10 mouse cellular contexts compared by ENCODE assay signal in genomic region chr7:71472384-71473141, GRCm38 (mm10).
DNase-seq lines count a peak whose midpoint lies in the region; ATAC-seq and TF ChIP-seq lines count a peak whose summit lies in the region.
"Had no signal": no experiment of that assay in that cellular context is flagged by ENCODE, and none has a peak within 500 bp of the region (broad histone marks: within the 10 kb centered on the region; RNA-seq: fewer than 3 reads in every experiment).

No protein-coding gene starts in this region.

- 58% methylated on average over 12 of the region's 12 CpGs for WGBS in heart, embryonic 13.5 days
- 54% methylated on average over 12 of the region's 12 CpGs for WGBS in lung, adult 2 months
- WGBS in intestine, embryonic 14.5 days = 31% methylated on average over 12 of the region's 12 CpGs
- 78% methylated on average over 12 of the region's 12 CpGs for WGBS in midbrain, embryonic 16.5 days

- H3K9ac ChIP-seq in heart, embryonic 13.5 days = peak overlapping the region; percentile 25
- H3K9ac ChIP-seq in intestine, embryonic 14.5 days (ENCODE audit: low read length) = no peak overlapping the region
- no peak overlapping the region for H3K9ac ChIP-seq in midbrain, embryonic 16.5 days (ENCODE audit: low read depth, low read length)
- H3K9ac ChIP-seq: liver, embryonic 14.5 days had no signal

- peaks cover 27% of the 10 kb centered on the region for H3K4me1 ChIP-seq in heart, embryonic 13.5 days
- peaks cover 8% of the 10 kb centered on the region for H3K4me1 ChIP-seq in lung, adult 2 months (ENCODE audit: control insufficient read depth, insufficient read depth, low read length)
- peaks cover 20% of the 10 kb centered on the region for H3K4me1 ChIP-seq in intestine, embryonic 14.5 days (replicated peaks; ENCODE audit: control insufficient read depth, insufficient read depth, low read length)
- H3K4me1 ChIP-seq in midbrain, embryonic 16.5 days (ENCODE audit: control insufficient read depth, insufficient read depth, low read length) = no peaks in the 10 kb centered on the region

- H3K27me3 ChIP-seq in heart, embryonic 13.5 days (replicated peaks) = no peaks in the 10 kb centered on the region
- no peaks in the 10 kb centered on the region for H3K27me3 ChIP-seq in intestine, embryonic 14.5 days (replicated peaks; ENCODE audit: control insufficient read depth, insufficient read depth, low read length)
- H3K27me3 ChIP-seq in midbrain, embryonic 16.5 days (ENCODE audit: control insufficient read depth, insufficient read depth, low read depth, low read length) = no peaks in the 10 kb centered on the region

- H3K4me2 ChIP-seq in heart, embryonic 13.5 days = peak overlapping the region; percentile 59
- H3K4me2 ChIP-seq in intestine, embryonic 14.5 days (ENCODE audit: low read length) = peak overlapping the region; percentile 41
- H3K4me2 ChIP-seq in midbrain, embryonic 16.5 days (ENCODE audit: low read length) = no peak overlapping the region

- no peak for ATAC-seq in heart, embryonic 13.5 days (ENCODE audit: extremely low read depth, insufficient number of reproducible peaks, low FRiP score, low TSS enrichment)
- no peak for ATAC-seq in intestine, embryonic 14.5 days (replicated peaks; ENCODE audit: low FRiP score, low TSS enrichment, low read depth)
- no peak for ATAC-seq in midbrain, embryonic 16.5 days

- no peak for TF ChIP-seq CTCF in lung, adult 2 months (IDR thresholded peaks at IDR 0.05; ENCODE audit: insufficient read depth, low read length)

- H3K4me3 ChIP-seq in heart, embryonic 13.5 days = no peak overlapping the region
- no peak overlapping the region for H3K4me3 ChIP-seq in lung, adult 2 months (replicated peaks; ENCODE audit: extremely low read depth, low read depth, low read length)
- H3K4me3 ChIP-seq in intestine, embryonic 14.5 days (ENCODE audit: low read depth, low read length) = no peak overlapping the region
- no peak overlapping the region for H3K4me3 ChIP-seq in midbrain, embryonic 16.5 days (ENCODE audit: low read depth, low read length)
- H3K4me3 ChIP-seq: erythroblast, embryonic 14.5 days had no signal

- H3K9me3 ChIP-seq in heart, embryonic 13.5 days = no peaks in the 10 kb centered on the region
- no peaks in the 10 kb centered on the region for H3K9me3 ChIP-seq in intestine, embryonic 14.5 days (ENCODE audit: control insufficient read depth, low read length)
- H3K9me3 ChIP-seq in midbrain, embryonic 16.5 days (replicated peaks; ENCODE audit: control insufficient read depth, low read length, poor library complexity, severe bottlenecking) = no peaks in the 10 kb centered on the region

- DNase-seq in heart, adult 8-10 months (ENCODE audit: low spot score) = no peak
- DNase-seq in lung, adult 2 months = peak; percentile 23
- no peak for DNase-seq in lung, postnatal 10 days
- DNase-seq in intestine, embryonic 14.5 days (ENCODE audit: low spot score) = no peak
- DNase-seq in right cerebral cortex, postnatal 14 days = peak; percentile 22
- DNase-seq in spleen, postnatal 36 days (ENCODE audit: low spot score in 2 of 2) = no peak

- TF ChIP-seq POLR2A in lung, adult 2 months (IDR thresholded peaks at IDR 0.05; ENCODE audit: borderline replicate concordance, extremely low read depth, low read depth, low read length) = no peak

- no peaks in the 10 kb centered on the region for H3K36me3 ChIP-seq in heart, embryonic 13.5 days
- no peaks in the 10 kb centered on the region for H3K36me3 ChIP-seq in intestine, embryonic 14.5 days (ENCODE audit: control insufficient read depth, insufficient read depth, low read length)
- H3K36me3 ChIP-seq in midbrain, embryonic 16.5 days (ENCODE audit: control insufficient read depth, insufficient read depth, low read length) = no peaks in the 10 kb centered on the region

- H3K27ac ChIP-seq in heart, embryonic 13.5 days (replicated peaks) = peak overlapping the region; percentile 57
- H3K27ac ChIP-seq in intestine, embryonic 14.5 days (ENCODE audit: low read depth) = peak overlapping the region; percentile 57
- H3K27ac ChIP-seq in midbrain, embryonic 16.5 days (ENCODE audit: low read length) = no peak overlapping the region
- H3K27ac ChIP-seq: liver, embryonic 14.5 days had no signal

Comparison
In these comparisons a context has a peak if more than half of its experiments do, and no peak if none do; other contexts are left out.
1. DNase-seq: peak in lung, adult 2 months (single experiment) and right cerebral cortex, postnatal 14 days (single experiment); none in heart, adult 8-10 months (single experiment), lung, postnatal 10 days (single experiment), intestine, embryonic 14.5 days (single experiment) and spleen, postnatal 36 days (0 of 2).